Mouse (Mus musculus) bone marrow, adult 2 months (tissue): ENCODE data around the gene 2310046K23Rik.

Experiments used
- CTCF ChIP-seq: fragments of 200-500 bp; IDR thresholded peaks from 2 replicates; pipeline ENCODE4 v1.5.1; 2011; ENCODE audit warnings: low read length, control low read depth; ENCODE audit not compliant: control insufficient read depth, insufficient read depth
- POLR2A ChIP-seq: fragments of 200-500 bp; IDR thresholded peaks from 2 replicates; pipeline ENCODE4 v1.6.1; 2011; ENCODE audit warnings: low read depth, mild to moderate bottlenecking, control low read depth, low read length, borderline replicate concordance; ENCODE audit not compliant: control insufficient read depth

GRCm38 (mm10) chr3:92486307-92486706, 48.0 kb downstream of the 2310046K23Rik start:
- TF ChIP-seq CTCF (no peak), POLR2A (no peak)
